Mouse (Mus musculus) stomach, embryonic 15.5 days (tissue): ENCODE data around the gene Nipal4. TPM values are rescaled to one million over a fixed set of nuclear protein-coding genes. Genes with fewer than 3 reads are reported as not detected.
A peak's percentile ranks its signal among the peaks of the same experiment; 100 is the strongest.
"Not testable (repeated sequence)": the region's sequence is repeated elsewhere in the genome, so short reads cannot be mapped to it uniquely, and the experiment has no call there.

Experiments used
- ATAC-seq: fragments of 200-750 bp; cut with Nextera tagmentation; 2 replicates; pipeline ENCODE4 v1.8.0; 2017; ENCODE audit warnings: low read depth, moderate number of reproducible peaks, moderate TSS enrichment; ENCODE audit not compliant: insufficient read depth, low FRiP score
- H3K27ac ChIP-seq: fragments of 300-500 bp; sonication (generic); 2 replicates; pipeline ENCODE4 v1.5.1; 2015; ENCODE audit warnings: mild to moderate bottlenecking, inconsistent platforms
- H3K27me3 ChIP-seq: fragments of 300-500 bp; sonication (generic); replicated peaks from 2 replicates; pipeline ENCODE4 v1.6.1; 2015; ENCODE audit warnings: inconsistent platforms
- H3K36me3 ChIP-seq: fragments of 300-500 bp; sonication (generic); 2 replicates; pipeline ENCODE4 v1.6.1; 2015; ENCODE audit warnings: inconsistent platforms
- H3K4me1 ChIP-seq: fragments of 300-500 bp; sonication (generic); 2 replicates; pipeline ENCODE4 v1.6.1; 2015; ENCODE audit warnings: inconsistent platforms
- H3K4me2 ChIP-seq: fragments of 300-500 bp; sonication (generic); 2 replicates; pipeline ENCODE4 v1.6.1; 2015; ENCODE audit warnings: mild to moderate bottlenecking, inconsistent platforms
- H3K4me3 ChIP-seq: fragments of 300-500 bp; sonication (generic); replicated peaks from 2 replicates; pipeline ENCODE4 v1.5.1; 2015; ENCODE audit warnings: inconsistent platforms
- H3K9ac ChIP-seq: fragments of 300-500 bp; sonication (generic); 2 replicates; pipeline ENCODE4 v1.6.1; 2015; ENCODE audit warnings: inconsistent platforms
- H3K9me3 ChIP-seq: fragments of 300-500 bp; sonication (generic); 2 replicates; pipeline ENCODE4 v1.6.1; 2016; ENCODE audit warnings: inconsistent platforms
- WGBS: fragments of 180-500 bp; shearing (Covaris S2); methylation state at CpG from one replicate; pipeline ENCODE4 v1.1.7; 2015; 5-methylcytosine and 5-hydroxymethylcytosine counted together
- polyA plus RNA-seq: library from polyadenylated mRNA; unstranded; fragments of >200 nt; fragmentation: Nextera tagmentation; extraction: Ambion mirVana; gene quantifications from 2 replicates; pipeline ENCODE4 v1.2.1, GENCODE M21; 2015

Gene Nipal4
- polyA plus RNA-seq, 1 experiment from 2014 or later = 4.3 TPM

- H3K36me3 ChIP-seq = no peaks in the 10 kb centered on the region
- no peak overlapping the region for H3K4me2 ChIP-seq
- H3K27me3 ChIP-seq = no peaks in the 10 kb centered on the region
- WGBS = 57% methylated on average over 4 of the region's 4 CpGs
- no peak for ATAC-seq
- no peak overlapping the region for H3K9ac ChIP-seq
- no peaks in the 10 kb centered on the region for H3K9me3 ChIP-seq
- no peak overlapping the region for H3K4me3 ChIP-seq
- H3K27ac ChIP-seq = 0 out of 2 replicates have a peak overlapping the region, but pooled peaks have one; percentile 21
- H3K4me1 ChIP-seq = no peaks in the 10 kb centered on the region
These were observed 27.9 kb upstream of the Nipal4 start for GRCm38 (mm10) chr11:46194175-46194574.

DNA sequence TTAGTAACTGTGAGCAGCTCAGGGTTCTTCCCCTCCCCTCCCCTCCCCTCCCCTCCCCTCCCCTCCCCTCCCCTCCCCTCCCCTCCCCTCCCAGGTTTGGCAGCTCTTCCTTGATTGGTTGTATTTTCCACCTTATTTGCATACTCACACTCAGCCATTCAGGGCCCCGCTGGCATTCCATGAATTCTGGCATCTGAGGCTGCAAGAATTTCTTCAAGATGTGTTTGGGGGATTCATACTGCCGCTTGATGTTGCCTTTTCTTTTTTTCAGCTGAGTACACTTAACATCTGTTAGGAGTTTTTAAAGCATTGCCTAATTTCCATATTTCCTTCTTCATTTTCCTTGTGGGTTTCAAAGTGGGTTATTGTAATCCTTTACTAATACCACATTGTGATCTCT, 22.0 kb upstream of the Nipal4 start:
- H3K9ac ChIP-seq = no peak overlapping the region
- no peaks in the 10 kb centered on the region for H3K27me3 ChIP-seq
- no peak overlapping the region for H3K4me2 ChIP-seq
- H3K27ac ChIP-seq = 0 out of 2 replicates have a peak overlapping the region, but pooled peaks have one; percentile 51
- no peaks in the 10 kb centered on the region for H3K9me3 ChIP-seq
- WGBS = 53% methylated on average over 2 of the region's 2 CpGs
- no peaks in the 10 kb centered on the region for H3K36me3 ChIP-seq
- H3K4me3 ChIP-seq = no peak overlapping the region
- H3K4me1 ChIP-seq = peaks cover 6% of the 10 kb centered on the region; the same call in 1 of the 2 replicates
- ATAC-seq = no peak

DNA sequence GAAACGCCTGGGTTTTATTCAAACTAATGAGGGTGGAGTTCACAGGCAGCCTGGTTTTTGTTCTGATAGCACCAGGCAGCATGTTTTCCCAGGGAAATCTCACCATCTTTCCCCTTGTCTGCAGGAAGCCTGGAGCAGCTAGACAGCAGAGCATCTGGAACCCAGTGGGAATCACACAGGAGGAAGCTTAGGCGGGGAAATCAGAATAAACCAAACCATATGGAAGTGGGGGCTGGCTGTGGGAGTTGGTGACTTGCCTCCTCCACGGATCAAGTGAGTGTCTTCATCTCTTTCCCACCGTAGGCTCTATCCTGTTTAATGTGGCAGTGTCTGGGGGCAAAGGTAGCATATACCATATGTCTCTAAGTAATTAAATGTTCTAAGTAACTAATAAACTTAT, 19.2 kb upstream of the Nipal4 start:
- no peak overlapping the region for H3K4me2 ChIP-seq
- no peak overlapping the region for H3K4me3 ChIP-seq
- ATAC-seq = no peak
- 31% methylated on average over 4 of the region's 4 CpGs for WGBS
- no peaks in the 10 kb centered on the region for H3K9me3 ChIP-seq
- H3K9ac ChIP-seq = no peak overlapping the region
- no peaks in the 10 kb centered on the region for H3K27me3 ChIP-seq
- no peak overlapping the region; the same call in 1 of the 2 replicates for H3K27ac ChIP-seq
- no peaks in the 10 kb centered on the region for H3K36me3 ChIP-seq
- peaks cover 6% of the 10 kb centered on the region; the same call in 1 of the 2 replicates for H3K4me1 ChIP-seq

- Histone ChIP-seq H3K27me3 (no peaks in the 10 kb centered on the region), H3K4me1 (peaks cover 6% of the 10 kb centered on the region; the same call in 1 of the 2 replicates), H3K27ac (no peak overlapping the region), H3K36me3 (no peaks in the 10 kb centered on the region), H3K4me3 (no peak overlapping the region), H3K4me2 (no peak overlapping the region), H3K9ac (no peak overlapping the region), H3K9me3 (no peaks in the 10 kb centered on the region)
- ATAC-seq = no peak
- WGBS = 80% methylated on average over 3 of the region's 3 CpGs
These were observed 18.6 kb upstream of the Nipal4 start for GRCm38 (mm10) chr11:46184946-46185345.

GRCm38 (mm10) chr11:46182031-46182430, 15.7 kb upstream of the Nipal4 start:
- not testable (repeated sequence) for H3K9ac ChIP-seq, H3K27ac ChIP-seq, H3K9me3 ChIP-seq, H3K4me1 ChIP-seq, H3K36me3 ChIP-seq, ATAC-seq, H3K4me2 ChIP-seq, H3K4me3 ChIP-seq, H3K27me3 ChIP-seq
- WGBS = 90% methylated on average over 1 of the region's 1 CpGs

- Histone ChIP-seq H3K9me3 (no peaks in the 10 kb centered on the region), H3K36me3 (no peaks in the 10 kb centered on the region), H3K27ac (peak overlapping the region; percentile 10; the same call in 1 of the 2 replicates), H3K4me3 (no peak overlapping the region), H3K27me3 (no peaks in the 10 kb centered on the region), H3K4me1 (no peaks in the 10 kb centered on the region), H3K9ac (no peak overlapping the region), H3K4me2 (no peak overlapping the region)
- ATAC-seq = no peak
- WGBS = 65% methylated on average over 10 of the region's 10 CpGs
These were observed 11.1 kb upstream of the Nipal4 start for GRCm38 (mm10) chr11:46177246-46178043.

DNA sequence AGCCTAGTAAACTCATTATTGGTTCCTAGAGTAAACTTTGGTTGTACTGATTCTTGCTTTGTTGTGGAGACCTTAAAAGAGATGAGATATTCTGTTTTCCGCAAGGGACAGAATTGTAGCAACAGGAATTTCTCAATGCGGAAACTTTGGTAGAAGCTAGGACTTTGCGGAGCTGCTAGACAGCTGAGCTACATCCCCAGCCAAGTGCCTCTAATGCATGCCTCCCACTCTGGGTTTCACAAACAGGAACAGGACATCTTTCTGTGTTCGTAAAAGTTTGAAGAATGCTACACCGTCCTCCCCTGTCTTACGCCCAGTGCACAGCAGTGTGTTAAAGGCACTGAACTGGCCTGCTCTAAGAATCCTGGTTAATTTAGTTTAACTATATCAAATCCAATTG, 9.8 kb upstream of the Nipal4 start:
- 85% methylated on average over 6 of the region's 6 CpGs for WGBS
- no peak overlapping the region for H3K4me2 ChIP-seq
- no peaks in the 10 kb centered on the region for H3K9me3 ChIP-seq
- no peaks in the 10 kb centered on the region for H3K36me3 ChIP-seq
- H3K27me3 ChIP-seq = no peaks in the 10 kb centered on the region
- H3K4me3 ChIP-seq = no peak overlapping the region
- no peak overlapping the region for H3K9ac ChIP-seq
- H3K27ac ChIP-seq = no peak overlapping the region
- H3K4me1 ChIP-seq = no peaks in the 10 kb centered on the region
- ATAC-seq = no peak

GRCm38 (mm10) chr11:46172128-46172527, 5.8 kb upstream of the Nipal4 start:
- Histone ChIP-seq H3K4me2 (no peak overlapping the region), H3K36me3 (no peaks in the 10 kb centered on the region), H3K9ac (no peak overlapping the region), H3K4me1 (no peaks in the 10 kb centered on the region), H3K27ac (no peak overlapping the region), H3K4me3 (no peak overlapping the region), H3K9me3 (no peaks in the 10 kb centered on the region), H3K27me3 (no peaks in the 10 kb centered on the region)
- ATAC-seq = no peak
- 88% methylated on average over 9 of the region's 9 CpGs for WGBS

- H3K4me1 ChIP-seq = no peaks in the 10 kb centered on the region
- 63% methylated on average over 3 of the region's 3 CpGs for WGBS
- no peak for ATAC-seq
- H3K27me3 ChIP-seq = no peaks in the 10 kb centered on the region
- no peak overlapping the region for H3K9ac ChIP-seq
- H3K4me2 ChIP-seq = no peak overlapping the region
- no peaks in the 10 kb centered on the region for H3K9me3 ChIP-seq
- H3K4me3 ChIP-seq = no peak overlapping the region
- H3K36me3 ChIP-seq = no peaks in the 10 kb centered on the region
- no peak overlapping the region for H3K27ac ChIP-seq
These were observed 3.6 kb upstream of the Nipal4 start for GRCm38 (mm10) chr11:46169908-46170307.

DNA sequence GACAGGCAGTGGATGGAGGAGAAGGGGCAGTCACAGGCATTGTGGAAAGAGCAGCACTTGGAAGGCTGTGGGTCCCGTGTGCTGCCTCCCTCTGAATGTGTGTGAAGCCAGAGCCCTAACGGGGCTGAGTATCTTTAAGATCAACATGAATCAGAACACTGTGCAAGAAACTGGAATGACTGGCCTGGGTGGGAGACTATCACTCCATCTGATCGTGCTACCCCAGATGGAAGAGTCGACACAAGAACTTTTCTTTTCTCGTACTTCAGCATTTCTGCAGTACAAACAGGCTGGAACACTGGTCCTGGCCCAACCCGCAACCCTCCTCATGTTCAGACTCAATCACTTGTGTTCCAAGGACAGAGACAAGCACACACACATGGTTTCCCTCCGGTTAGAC, 2.2 kb upstream of the Nipal4 start:
- Histone ChIP-seq H3K9ac (no peak overlapping the region), H3K36me3 (no peaks in the 10 kb centered on the region), H3K4me2 (no peak overlapping the region), H3K27me3 (no peaks in the 10 kb centered on the region), H3K27ac (no peak overlapping the region), H3K4me3 (no peak overlapping the region), H3K4me1 (0 out of 2 replicates have a peak, but pooled peaks cover 5% of the 10 kb centered on the region), H3K9me3 (no peaks in the 10 kb centered on the region)
- WGBS = 86% methylated on average over 7 of the region's 7 CpGs
- no peak for ATAC-seq

DNA sequence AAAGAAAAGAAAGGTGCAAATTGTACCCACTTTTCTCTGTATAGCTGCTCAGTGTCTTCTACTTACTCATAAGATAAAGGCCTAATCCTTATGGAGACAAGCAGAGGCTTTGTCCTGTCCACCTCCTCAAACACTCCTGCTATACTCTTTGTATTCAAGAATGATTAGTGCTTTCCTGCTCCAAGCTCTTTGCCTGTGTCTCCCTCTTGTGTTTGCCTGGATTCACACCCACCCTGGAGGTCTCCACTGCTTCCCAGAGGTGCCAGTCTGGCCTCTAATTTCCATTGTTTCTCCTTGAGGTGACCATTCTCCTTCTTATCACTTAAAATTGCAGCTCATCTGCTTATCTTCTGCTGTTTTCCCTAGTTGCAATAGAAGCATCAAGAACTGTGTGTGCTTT, 8.8 kb downstream of the Nipal4 start:
- Histone ChIP-seq H3K36me3 (no peaks in the 10 kb centered on the region), H3K27ac (no peak overlapping the region), H3K4me1 (no peaks in the 10 kb centered on the region), H3K9ac (no peak overlapping the region), H3K4me3 (no peak overlapping the region), H3K9me3 (no peaks in the 10 kb centered on the region), H3K27me3 (no peaks in the 10 kb centered on the region), H3K4me2 (no peak overlapping the region)
- no peak for ATAC-seq

GRCm38 (mm10) chr11:46156945-46157344, 9.4 kb downstream of the Nipal4 start:
- WGBS = 81% methylated on average over 8 of the region's 8 CpGs
- Histone ChIP-seq H3K36me3 (no peaks in the 10 kb centered on the region), H3K27ac (no peak overlapping the region), H3K9ac (no peak overlapping the region), H3K27me3 (no peaks in the 10 kb centered on the region), H3K4me1 (no peaks in the 10 kb centered on the region), H3K4me3 (no peak overlapping the region), H3K9me3 (no peaks in the 10 kb centered on the region), H3K4me2 (no peak overlapping the region)
- ATAC-seq = no peak
